Mouse (Mus musculus): Measurements from ENCODE around the gene Timm44.

DNA sequence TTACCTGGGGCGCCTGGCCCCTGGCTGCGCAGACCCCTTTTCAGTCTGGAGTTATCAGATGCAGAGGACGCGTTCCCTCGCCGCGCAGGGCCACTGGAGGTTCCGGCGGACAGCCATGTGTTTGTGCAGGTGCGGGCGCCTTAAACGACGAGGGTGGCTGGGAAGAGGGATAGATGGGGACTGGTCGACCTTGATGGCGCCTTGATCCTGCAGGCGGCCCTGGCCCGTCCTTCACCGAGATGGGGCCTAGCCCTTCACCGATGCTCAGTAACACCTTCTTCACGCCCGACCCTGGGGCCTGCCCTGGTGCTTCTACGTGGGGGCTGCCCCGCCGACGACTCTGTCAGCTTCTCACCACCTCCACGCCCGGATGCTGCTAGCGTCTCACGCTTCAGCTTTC lies 26.5 kb downstream of the Timm44 start:
- TF ChIP-seq CTCF (IDR thresholded peaks at IDR 0.05; ENCODE audit: low read depth, low read length) (no peak), POLR2A (IDR thresholded peaks at IDR 0.05; ENCODE audit: borderline replicate concordance, low read depth, low read length) (no peak)
